Mouse (Mus musculus): ENCODE data around the gene Rbm38. TPM values are rescaled to one million over a fixed set of nuclear protein-coding genes. Genes with fewer than 3 reads are reported as not detected.

Rbm38 gene
- polyA plus RNA-seq, 1 experiment from 2014 or later = 350 TPM

- WGBS (ENCODE audit: insufficient replicate concordance) = under 1% methylated on average over 54 of the region's 54 CpGs
- H3K4me3 ChIP-seq (ENCODE audit: low read depth, low read length) = peak overlapping the region; percentile 98
- peaks cover 42% of the 10 kb centered on the region for H3K36me3 ChIP-seq (ENCODE audit: control insufficient read depth, insufficient read depth)
- H3K9me3 ChIP-seq (replicated peaks; ENCODE audit: control insufficient read depth, low read length) = no peaks in the 10 kb centered on the region
- no peaks in the 10 kb centered on the region for H3K27me3 ChIP-seq (ENCODE audit: control insufficient read depth, insufficient read depth, low read depth, low read length)
- peak overlapping the region; percentile 91 for H3K27ac ChIP-seq (ENCODE audit: low read length)
- peaks cover 70% of the 10 kb centered on the region for H3K4me1 ChIP-seq (ENCODE audit: control insufficient read depth, low read depth, low read length)
- peak overlapping the region; percentile 86 for H3K4me2 ChIP-seq (ENCODE audit: low read depth, low read length)
- ATAC-seq (ENCODE audit: low read depth) = peak; percentile 73
- peak overlapping the region; percentile 97 for H3K9ac ChIP-seq (ENCODE audit: low read depth, low read length)
These were observed 1.3 kb downstream of the Rbm38 start for GRCm38 (mm10) chr2:173021633-173022055.

- Histone ChIP-seq H3K27ac (ENCODE audit: low read length) (peak overlapping the region; percentile 91), H3K9me3 (replicated peaks; ENCODE audit: control insufficient read depth, low read length) (no peaks in the 10 kb centered on the region), H3K4me2 (ENCODE audit: low read depth, low read length) (peak overlapping the region; percentile 86), H3K4me1 (ENCODE audit: control insufficient read depth, low read depth, low read length) (peaks cover 75% of the 10 kb centered on the region), H3K36me3 (ENCODE audit: control insufficient read depth, insufficient read depth) (peaks cover 47% of the 10 kb centered on the region), H3K27me3 (ENCODE audit: control insufficient read depth, insufficient read depth, low read depth, low read length) (no peaks in the 10 kb centered on the region), H3K9ac (ENCODE audit: low read depth, low read length) (peak overlapping the region; percentile 97), H3K4me3 (ENCODE audit: low read depth, low read length) (peak overlapping the region; percentile 98)
- ATAC-seq (ENCODE audit: low read depth) = peak; percentile 33
- under 1% methylated on average over 45 of the region's 51 CpGs for WGBS (ENCODE audit: insufficient replicate concordance)
These were observed 1.9 kb downstream of the Rbm38 start for GRCm38 (mm10) chr2:173022056-173022681.

- Histone ChIP-seq H3K9ac (ENCODE audit: low read depth, low read length) (peak overlapping the region; percentile 97), H3K36me3 (ENCODE audit: control insufficient read depth, insufficient read depth) (peaks cover 54% of the 10 kb centered on the region), H3K4me3 (ENCODE audit: low read depth, low read length) (peak overlapping the region; percentile 98), H3K27ac (ENCODE audit: low read length) (peak overlapping the region; percentile 91), H3K27me3 (ENCODE audit: control insufficient read depth, insufficient read depth, low read depth, low read length) (no peaks in the 10 kb centered on the region), H3K4me2 (ENCODE audit: low read depth, low read length) (peak overlapping the region; percentile 86), H3K4me1 (ENCODE audit: control insufficient read depth, low read depth, low read length) (peaks cover 79% of the 10 kb centered on the region), H3K9me3 (replicated peaks; ENCODE audit: control insufficient read depth, low read length) (no peaks in the 10 kb centered on the region)
- WGBS (ENCODE audit: insufficient replicate concordance) = 11% methylated on average over 10 of the region's 10 CpGs
- ATAC-seq (ENCODE audit: low read depth) = no peak
These were observed 2.5 kb downstream of the Rbm38 start for GRCm38 (mm10) chr2:173022813-173023212.

DNA sequence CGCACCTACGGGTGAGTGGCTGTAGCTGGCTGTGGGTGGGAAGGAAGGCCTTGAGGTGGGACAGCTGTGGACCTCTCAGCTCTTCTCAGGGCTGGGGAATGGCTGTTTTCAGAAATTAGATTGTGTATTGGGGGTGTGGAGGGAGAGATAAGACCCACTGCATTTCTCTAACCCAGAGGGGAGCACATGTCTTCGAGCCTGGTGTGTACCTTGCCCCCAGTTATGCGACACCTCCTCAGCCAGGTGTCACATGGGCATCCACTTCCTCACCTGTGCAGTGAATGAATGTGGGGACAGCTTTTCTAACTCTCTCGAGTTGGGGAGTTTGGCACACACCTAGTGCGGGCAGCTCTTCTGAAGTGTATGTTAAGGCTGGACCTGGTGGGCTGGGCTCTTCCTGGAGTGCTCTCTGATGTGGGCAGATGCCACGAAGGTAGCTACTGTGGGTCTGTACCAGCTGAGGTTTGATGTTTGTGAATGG is 3.1 kb downstream of the Rbm38 start:
- Histone ChIP-seq H3K36me3 (ENCODE audit: control insufficient read depth, insufficient read depth) (peaks cover 60% of the 10 kb centered on the region), H3K27me3 (ENCODE audit: control insufficient read depth, insufficient read depth, low read depth, low read length) (no peaks in the 10 kb centered on the region), H3K27ac (ENCODE audit: low read length) (peak overlapping the region; percentile 91), H3K9ac (ENCODE audit: low read depth, low read length) (peak overlapping the region; percentile 97), H3K4me1 (ENCODE audit: control insufficient read depth, low read depth, low read length) (peaks cover 79% of the 10 kb centered on the region), H3K9me3 (replicated peaks; ENCODE audit: control insufficient read depth, low read length) (no peaks in the 10 kb centered on the region), H3K4me2 (ENCODE audit: low read depth, low read length) (peak overlapping the region; percentile 86), H3K4me3 (ENCODE audit: low read depth, low read length) (peak overlapping the region; percentile 98)
- WGBS (ENCODE audit: insufficient replicate concordance) = 12% methylated on average over 7 of the region's 7 CpGs
- peak; percentile 2; the same call in 1 of the 2 replicates for ATAC-seq (ENCODE audit: low read depth)

DNA sequence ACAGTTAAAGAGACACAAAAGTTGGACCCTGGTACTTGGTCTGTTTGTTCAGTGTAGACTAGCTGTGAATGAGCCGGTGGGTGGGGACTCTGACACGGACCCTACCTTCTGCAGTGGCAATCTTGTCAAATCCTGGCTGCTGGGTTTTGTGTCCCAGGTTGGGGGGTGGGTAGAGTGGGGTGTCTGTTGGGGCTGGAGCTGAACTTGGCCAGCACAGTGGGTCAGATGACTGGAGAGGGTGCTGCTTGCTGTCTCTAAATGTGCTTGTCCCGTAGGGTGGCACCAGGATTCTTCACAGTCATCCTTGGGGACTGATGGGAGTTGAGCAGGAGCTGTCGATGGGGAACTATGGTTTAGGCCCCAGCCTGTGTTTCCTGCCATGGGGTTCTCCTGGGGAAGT is 3.7 kb downstream of the Rbm38 start:
- WGBS (ENCODE audit: insufficient replicate concordance) = 19% methylated on average over 4 of the region's 4 CpGs
- peak overlapping the region; percentile 91 for H3K27ac ChIP-seq (ENCODE audit: low read length)
- no peak for ATAC-seq (ENCODE audit: low read depth)
- H3K27me3 ChIP-seq (ENCODE audit: control insufficient read depth, insufficient read depth, low read depth, low read length) = no peaks in the 10 kb centered on the region
- no peaks in the 10 kb centered on the region for H3K9me3 ChIP-seq (replicated peaks; ENCODE audit: control insufficient read depth, low read length)
- H3K9ac ChIP-seq (ENCODE audit: low read depth, low read length) = peak overlapping the region; percentile 97
- peaks cover 79% of the 10 kb centered on the region for H3K4me1 ChIP-seq (ENCODE audit: control insufficient read depth, low read depth, low read length)
- H3K4me3 ChIP-seq (ENCODE audit: low read depth, low read length) = peak overlapping the region; percentile 98
- peaks cover 65% of the 10 kb centered on the region for H3K36me3 ChIP-seq (ENCODE audit: control insufficient read depth, insufficient read depth)
- H3K4me2 ChIP-seq (ENCODE audit: low read depth, low read length) = peak overlapping the region; percentile 86

DNA sequence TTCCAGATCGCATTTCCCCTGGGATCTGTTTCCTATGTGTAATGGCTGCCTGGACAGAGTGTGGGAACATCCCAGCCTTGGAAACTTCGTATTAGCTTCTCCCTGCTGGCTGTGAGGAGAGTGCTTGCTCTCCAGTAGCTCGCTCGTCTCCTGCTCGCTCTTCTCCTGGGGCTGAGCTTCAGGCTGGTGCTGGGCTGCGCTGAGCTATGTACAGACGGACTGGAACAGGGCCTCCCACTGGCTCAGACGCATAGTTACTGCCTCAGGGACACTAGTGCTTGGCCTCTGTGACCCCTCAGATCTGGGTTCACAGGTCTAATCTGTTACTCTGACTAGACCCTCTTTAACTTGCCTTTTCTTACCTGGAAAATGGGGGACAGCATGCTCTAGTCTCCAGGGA is 4.1 kb downstream of the Rbm38 start:
- 57% methylated on average over 8 of the region's 8 CpGs for WGBS (ENCODE audit: insufficient replicate concordance)
- H3K4me1 ChIP-seq (ENCODE audit: control insufficient read depth, low read depth, low read length) = peaks cover 79% of the 10 kb centered on the region

DNA sequence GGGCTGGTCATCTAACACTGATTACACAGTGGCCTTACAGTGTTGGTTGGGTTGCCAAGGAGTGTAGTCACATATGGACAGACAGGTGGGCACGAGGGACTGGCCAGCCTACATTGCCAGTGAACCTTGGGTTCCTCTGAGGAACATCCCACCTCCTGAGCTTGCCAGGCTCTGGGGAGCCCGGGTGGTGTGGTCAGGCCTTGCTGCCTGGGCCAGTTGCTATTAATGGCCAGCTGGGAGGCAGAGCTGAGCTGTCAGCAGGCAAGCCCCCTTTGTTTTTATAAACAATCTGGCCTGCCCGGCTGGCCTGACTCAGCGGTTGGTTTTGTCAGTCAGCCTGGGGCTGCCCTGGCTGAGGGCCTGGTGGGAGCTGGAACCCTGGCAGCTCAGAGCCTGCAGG is 4.6 kb downstream of the Rbm38 start:
- 48% methylated on average over 4 of the region's 4 CpGs for WGBS (ENCODE audit: insufficient replicate concordance)
- no peak for ATAC-seq (ENCODE audit: low read depth)
- Histone ChIP-seq H3K4me3 (ENCODE audit: low read depth, low read length) (peak overlapping the region; percentile 98), H3K9me3 (replicated peaks; ENCODE audit: control insufficient read depth, low read length) (no peaks in the 10 kb centered on the region), H3K27ac (ENCODE audit: low read length) (peak overlapping the region; percentile 91), H3K4me2 (ENCODE audit: low read depth, low read length) (peak overlapping the region; percentile 86), H3K27me3 (ENCODE audit: control insufficient read depth, insufficient read depth, low read depth, low read length) (no peaks in the 10 kb centered on the region), H3K4me1 (ENCODE audit: control insufficient read depth, low read depth, low read length) (peaks cover 80% of the 10 kb centered on the region), H3K36me3 (ENCODE audit: control insufficient read depth, insufficient read depth) (peaks cover 75% of the 10 kb centered on the region), H3K9ac (ENCODE audit: low read depth, low read length) (peak overlapping the region; percentile 97)

More for the DNA sequence above, 4.1 kb downstream of the Rbm38 start:
- Histone ChIP-seq H3K4me3 (ENCODE audit: low read depth, low read length) (peak overlapping the region; percentile 98), H3K9me3 (replicated peaks; ENCODE audit: control insufficient read depth, low read length) (no peaks in the 10 kb centered on the region), H3K9ac (ENCODE audit: low read depth, low read length) (peak overlapping the region; percentile 97), H3K36me3 (ENCODE audit: control insufficient read depth, insufficient read depth) (peaks cover 70% of the 10 kb centered on the region), H3K4me2 (ENCODE audit: low read depth, low read length) (peak overlapping the region; percentile 86), H3K27me3 (ENCODE audit: control insufficient read depth, insufficient read depth, low read depth, low read length) (no peaks in the 10 kb centered on the region), H3K27ac (ENCODE audit: low read length) (peak overlapping the region; percentile 91)
- ATAC-seq (ENCODE audit: low read depth) = no peak

DNA sequence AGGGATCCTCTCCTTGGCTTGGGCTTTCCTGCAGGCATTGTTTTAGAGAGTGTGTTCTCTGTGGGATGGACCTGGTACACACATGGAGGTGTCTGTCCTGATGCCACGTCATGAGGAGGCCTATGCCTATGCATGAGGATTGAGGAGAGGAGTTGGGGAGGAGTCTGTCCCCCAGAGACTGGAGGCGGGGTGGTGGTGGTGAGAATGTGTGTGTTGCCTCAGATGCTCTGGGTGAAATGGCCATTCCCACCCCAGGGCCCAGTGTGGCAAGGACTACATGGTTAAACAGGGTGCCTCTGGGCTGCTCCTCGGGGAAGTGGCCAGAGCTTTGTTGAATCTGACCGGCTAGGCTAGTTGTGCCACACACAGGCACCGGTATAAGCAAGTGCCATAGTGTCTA is 6.0 kb downstream of the Rbm38 start:
- H3K4me3 ChIP-seq (ENCODE audit: low read depth, low read length) = peak overlapping the region; percentile 98
- peak overlapping the region; percentile 86 for H3K4me2 ChIP-seq (ENCODE audit: low read depth, low read length)
- WGBS (ENCODE audit: insufficient replicate concordance) = 36% methylated on average over 5 of the region's 5 CpGs
- no peaks in the 10 kb centered on the region for H3K27me3 ChIP-seq (ENCODE audit: control insufficient read depth, insufficient read depth, low read depth, low read length)
- peak overlapping the region; percentile 97 for H3K9ac ChIP-seq (ENCODE audit: low read depth, low read length)
- H3K4me1 ChIP-seq (ENCODE audit: control insufficient read depth, low read depth, low read length) = peaks cover 80% of the 10 kb centered on the region
- H3K9me3 ChIP-seq (replicated peaks; ENCODE audit: control insufficient read depth, low read length) = no peaks in the 10 kb centered on the region
- peaks cover 89% of the 10 kb centered on the region for H3K36me3 ChIP-seq (ENCODE audit: control insufficient read depth, insufficient read depth)
- 0 out of 2 replicates have a peak, but pooled peaks have one; percentile 4 for ATAC-seq (ENCODE audit: low read depth)
- peak overlapping the region; percentile 91 for H3K27ac ChIP-seq (ENCODE audit: low read length)

DNA sequence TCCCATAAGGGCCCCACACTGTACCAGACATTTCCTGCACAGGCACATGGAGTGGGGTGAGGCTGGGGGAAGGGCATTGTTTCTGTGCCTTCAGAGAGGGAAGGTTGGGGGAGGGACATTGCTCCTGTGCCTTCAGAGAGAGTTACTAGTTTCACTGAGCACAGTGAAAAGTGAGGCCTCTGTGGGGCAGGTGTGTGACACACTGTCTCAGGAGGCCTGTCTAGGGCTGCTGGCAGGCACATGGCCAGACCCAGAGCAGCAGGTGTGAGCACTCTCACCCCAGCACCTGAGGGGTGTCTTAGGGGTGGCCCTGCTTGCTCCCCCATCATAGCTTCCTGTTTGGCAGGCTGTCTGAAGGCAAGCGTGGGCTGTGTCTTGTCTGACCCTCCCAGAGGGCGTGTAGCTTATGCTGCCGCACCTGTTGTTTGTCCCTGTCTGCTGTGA is 6.4 kb downstream of the Rbm38 start:
- Histone ChIP-seq H3K9me3 (replicated peaks; ENCODE audit: control insufficient read depth, low read length) (no peaks in the 10 kb centered on the region), H3K27ac (ENCODE audit: low read length) (peak overlapping the region; percentile 91), H3K9ac (ENCODE audit: low read depth, low read length) (peak overlapping the region; percentile 97), H3K36me3 (ENCODE audit: control insufficient read depth, insufficient read depth) (peaks cover 93% of the 10 kb centered on the region), H3K4me1 (ENCODE audit: control insufficient read depth, low read depth, low read length) (peaks cover 82% of the 10 kb centered on the region), H3K4me3 (ENCODE audit: low read depth, low read length) (peak overlapping the region; percentile 98), H3K27me3 (ENCODE audit: control insufficient read depth, insufficient read depth, low read depth, low read length) (no peaks in the 10 kb centered on the region), H3K4me2 (ENCODE audit: low read depth, low read length) (peak overlapping the region; percentile 86)
- no peak for ATAC-seq (ENCODE audit: low read depth)
- 45% methylated on average over 3 of the region's 3 CpGs for WGBS (ENCODE audit: insufficient replicate concordance)

Measured in liver, embryonic 16.5 days (tissue).